Mouse (Mus musculus) gonadal fat pad, adult 2 months (tissue): ENCODE data around the gene Dazl. TPM values are rescaled to one million over a fixed set of nuclear protein-coding genes. Genes with fewer than 3 reads are reported as not detected.

Experiments used
- DNase-seq: peaks from one replicate; pipeline ENCODE4 v3.0.0-alpha.2; 2012; ENCODE audit warnings: low read depth
- polyA plus RNA-seq: library from polyadenylated mRNA; depleted of rRNA; stranded (reverse); fragments of >200 nt; gene quantifications from 2 replicates; pipeline ENCODE4 v1.2.3, GENCODE M21; 2012; rRNA removed

Dazl gene
- polyA plus RNA-seq = 0.05 and 0.08 TPM in 2 replicates

- DNase-seq = no peak
Measured at GRCm38 (mm10) chr17:50293241-50293731, at the start of gene Dazl. TSS of gene Dazl (minus strand) at chr17:50293636.

- no peak for DNase-seq
Measured at GRCm38 (mm10) chr17:50341850-50342544, 48.6 kb upstream of the Dazl start.

GRCm38 (mm10) chr17:50338901-50339300 lies 45.5 kb upstream of the Dazl start:
- DNase-seq = no peak

GRCm38 (mm10) chr17:50335776-50336175 lies 42.3 kb upstream of the Dazl start:
- no peak for DNase-seq

GRCm38 (mm10) chr17:50334694-50335093 lies 41.3 kb upstream of the Dazl start:
- no peak for DNase-seq

- DNase-seq = no peak
Measured at GRCm38 (mm10) chr17:50332012-50332300, 38.5 kb upstream of the Dazl start.

GRCm38 (mm10) chr17:50331171-50332011 lies 38.0 kb upstream of the Dazl start:
- DNase-seq = no peak

- DNase-seq = no peak
Measured at GRCm38 (mm10) chr17:50330245-50330644, 36.8 kb upstream of the Dazl start.

- DNase-seq = no peak
Measured at GRCm38 (mm10) chr17:50324658-50325057, 31.2 kb upstream of the Dazl start.

- DNase-seq = no peak
Measured at GRCm38 (mm10) chr17:50318810-50319209, 25.4 kb upstream of the Dazl start.

- no peak for DNase-seq
Measured at GRCm38 (mm10) chr17:50316216-50317150, 23.0 kb upstream of the Dazl start.

- DNase-seq = no peak
Measured at GRCm38 (mm10) chr17:50310148-50310802, 16.8 kb upstream of the Dazl start.

- no peak for DNase-seq
Measured at GRCm38 (mm10) chr17:50309512-50310072, 16.2 kb upstream of the Dazl start.

GRCm38 (mm10) chr17:50308880-50309279 lies 15.4 kb upstream of the Dazl start:
- DNase-seq = no peak

GRCm38 (mm10) chr17:50308059-50308647 lies 14.7 kb upstream of the Dazl start:
- no peak for DNase-seq

GRCm38 (mm10) chr17:50302867-50303266 lies 9.4 kb upstream of the Dazl start:
- DNase-seq = no peak

GRCm38 (mm10) chr17:50300171-50300841 lies 6.9 kb upstream of the Dazl start:
- no peak for DNase-seq

- DNase-seq = no peak
Measured at GRCm38 (mm10) chr17:50298821-50299220, 5.4 kb upstream of the Dazl start.

GRCm38 (mm10) chr17:50294726-50295125 lies 1.3 kb upstream of the Dazl start:
- DNase-seq = no peak

- DNase-seq = no peak
Measured at GRCm38 (mm10) chr17:50292661-50293171, 720 bp downstream of the Dazl start.
